Mouse (Mus musculus) forebrain, embryonic 10.5 days (tissue): ENCODE measurements around the gene Cdh1. TPM values are rescaled to one million over a fixed set of nuclear protein-coding genes. Genes with fewer than 3 reads are reported as not detected.
"Not testable (repeated sequence)": the region's sequence is repeated elsewhere in the genome, so short reads cannot be mapped to it uniquely, and the experiment has no call there.

ENCODE experiments used
- DNase-seq: peaks from one replicate; pipeline ENCODE4 v3.0.0-alpha.2; 2017; ENCODE audit warnings: low spot score; ENCODE audit errors: extremely low spot score
- H3K27ac ChIP-seq: fragments of 300-500 bp; sonication (generic); 2 replicates; pipeline ENCODE4 v1.5.1; 2016; ENCODE audit warnings: mild to moderate bottlenecking
- H3K27me3 ChIP-seq: fragments of 300-500 bp; sonication (generic); 2 replicates; pipeline ENCODE4 v1.6.1; 2016; ENCODE audit warnings: mild to moderate bottlenecking; ENCODE audit not compliant: poor library complexity, severe bottlenecking
- H3K36me3 ChIP-seq: fragments of 300-500 bp; sonication (generic); replicated peaks from 2 replicates; pipeline ENCODE4 v1.6.1; 2016; ENCODE audit warnings: mild to moderate bottlenecking, moderate library complexity
- H3K4me1 ChIP-seq: fragments of 300-500 bp; sonication (generic); 2 replicates; pipeline ENCODE4 v1.6.1; 2016
- H3K4me3 ChIP-seq: fragments of 300-500 bp; sonication (generic); 2 replicates; pipeline ENCODE4 v1.5.1; 2016; ENCODE audit warnings: mild to moderate bottlenecking, moderate library complexity
- H3K9me3 ChIP-seq: fragments of 300-500 bp; sonication (generic); 2 replicates; pipeline ENCODE4 v1.6.1; 2016; ENCODE audit warnings: mild to moderate bottlenecking, moderate library complexity
- WGBS: fragments of 180-500 bp; shearing (Covaris S2); methylation state at CpG from one replicate; pipeline ENCODE4 v1.1.7; 2016; 5-methylcytosine and 5-hydroxymethylcytosine counted together
- polyA plus RNA-seq: library from polyadenylated mRNA; unstranded; fragments of >200 nt; fragmentation: Nextera tagmentation; extraction: Ambion mirVana; gene quantifications from 2 replicates; pipeline ENCODE4 v1.2.1, GENCODE M21; 2016

Cdh1 gene
- polyA plus RNA-seq = 7.2 and 8.4 TPM in 2 replicates

DNA sequence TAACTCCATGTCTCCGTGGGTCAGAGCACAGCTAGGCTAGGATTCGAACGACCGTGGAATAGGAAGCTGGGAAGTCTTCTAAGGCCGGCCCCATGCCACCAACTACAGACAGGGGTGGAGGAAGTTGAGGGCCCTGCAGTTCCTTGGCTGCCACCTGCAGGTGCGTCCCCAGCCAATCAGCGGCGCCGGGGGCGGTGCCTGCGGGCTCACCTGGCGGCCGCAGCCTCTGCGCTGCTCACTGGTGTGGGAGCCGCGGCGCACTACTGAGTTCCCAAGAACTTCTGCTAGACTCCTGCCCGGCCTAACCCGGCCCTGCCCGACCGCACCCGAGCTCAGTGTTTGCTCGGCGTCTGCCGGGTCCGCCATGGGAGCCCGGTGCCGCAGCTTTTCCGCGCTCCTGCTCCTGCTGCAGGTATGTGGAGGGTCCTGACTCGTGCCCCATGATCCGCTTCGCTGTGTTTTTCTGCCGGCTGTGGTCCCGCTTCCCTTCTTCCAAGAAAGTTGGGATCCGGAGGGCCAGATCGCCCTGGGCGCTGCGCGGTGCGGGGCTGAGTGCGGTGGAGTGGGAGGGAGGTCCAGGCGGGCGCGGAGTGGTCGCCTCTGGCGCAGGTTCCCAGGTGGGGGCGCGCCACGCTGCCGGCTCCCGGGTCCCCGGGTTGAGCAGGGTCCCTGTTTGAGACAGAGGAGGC is at the start of gene Cdh1:
Gene Cdh1, plus strand, starts transcription at position 221 of the 689 bp plus-strand sequence.
- no peaks in the 10 kb centered on the region for H3K36me3 ChIP-seq
- H3K9me3 ChIP-seq = no peaks in the 10 kb centered on the region
- DNase-seq = peak; percentile 42
- peaks cover 42% of the 10 kb centered on the region for H3K4me1 ChIP-seq
- peaks cover 74% of the 10 kb centered on the region for H3K27me3 ChIP-seq
- H3K4me3 ChIP-seq = peak within 1 kb of the TSS; percentile 67
- peak within 1 kb of the TSS; percentile 71 for H3K27ac ChIP-seq
- under 1% methylated on average over 53 of the region's 53 CpGs for WGBS

DNA sequence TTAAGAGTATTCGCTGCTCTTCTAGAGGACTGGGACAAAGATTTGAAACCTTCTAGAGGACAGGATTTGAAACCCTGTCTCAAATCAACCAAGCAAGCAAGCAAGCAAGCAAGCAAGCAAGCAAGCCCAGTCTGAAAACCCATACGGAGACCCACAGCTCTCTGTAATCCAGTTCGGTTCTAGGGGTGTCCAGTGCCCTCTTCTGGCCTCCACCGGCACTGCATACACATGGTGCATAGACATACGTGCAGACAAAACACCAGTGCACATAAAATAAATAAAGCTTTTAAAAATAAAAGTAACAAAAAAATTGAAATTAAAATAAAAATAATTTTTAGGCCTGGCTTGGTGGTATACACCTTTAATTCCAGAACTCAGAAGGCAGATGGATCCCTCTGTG is 49.1 kb upstream of the Cdh1 start:
- Histone ChIP-seq H3K36me3 (peaks cover 28% of the 10 kb centered on the region), H3K9me3 (peaks cover 11% of the 10 kb centered on the region; the same call in 1 of the 2 replicates), H3K4me3 (no peak overlapping the region), H3K27me3 (no peaks in the 10 kb centered on the region), H3K4me1 (no peaks in the 10 kb centered on the region), H3K27ac (no peak overlapping the region)
- WGBS = 87% methylated on average over 5 of the region's 5 CpGs
- DNase-seq = no peak

DNA sequence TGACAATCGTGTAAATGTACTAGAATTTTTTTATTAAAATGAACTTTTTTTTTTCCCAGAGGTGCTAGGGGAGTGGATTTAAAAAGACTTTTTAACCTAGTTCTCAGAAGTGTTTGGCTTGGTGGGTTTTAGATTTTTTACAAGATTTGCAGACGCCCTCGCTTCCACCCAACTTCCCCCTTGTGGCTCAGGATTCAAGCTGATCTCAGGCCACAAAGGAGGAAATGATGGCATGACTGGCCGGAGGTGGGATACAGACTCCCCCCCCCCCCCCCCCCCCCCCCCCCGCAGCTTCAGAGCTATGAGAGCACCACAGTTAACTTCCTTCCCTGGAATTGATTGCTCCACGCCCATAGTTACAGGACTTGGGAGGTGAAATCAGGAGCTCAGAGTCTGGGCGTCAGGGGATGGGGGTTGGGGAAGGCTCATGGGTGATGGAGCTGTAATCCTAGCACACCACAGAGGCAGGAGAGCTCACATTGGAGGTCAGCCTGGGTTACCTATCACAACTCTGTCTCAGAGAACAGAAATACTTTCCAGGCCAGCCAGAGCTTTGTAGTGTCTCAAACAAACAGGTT is 47.0 kb upstream of the Cdh1 start:
- Histone ChIP-seq H3K27me3 (peaks cover 9% of the 10 kb centered on the region; the same call in 1 of the 2 replicates), H3K36me3 (peaks cover 28% of the 10 kb centered on the region), H3K4me3 (no peak overlapping the region), H3K9me3 (peaks cover 11% of the 10 kb centered on the region; the same call in 1 of the 2 replicates), H3K27ac (no peak overlapping the region), H3K4me1 (peaks cover 7% of the 10 kb centered on the region)
- DNase-seq = no peak
- 82% methylated on average over 6 of the region's 7 CpGs for WGBS

DNA sequence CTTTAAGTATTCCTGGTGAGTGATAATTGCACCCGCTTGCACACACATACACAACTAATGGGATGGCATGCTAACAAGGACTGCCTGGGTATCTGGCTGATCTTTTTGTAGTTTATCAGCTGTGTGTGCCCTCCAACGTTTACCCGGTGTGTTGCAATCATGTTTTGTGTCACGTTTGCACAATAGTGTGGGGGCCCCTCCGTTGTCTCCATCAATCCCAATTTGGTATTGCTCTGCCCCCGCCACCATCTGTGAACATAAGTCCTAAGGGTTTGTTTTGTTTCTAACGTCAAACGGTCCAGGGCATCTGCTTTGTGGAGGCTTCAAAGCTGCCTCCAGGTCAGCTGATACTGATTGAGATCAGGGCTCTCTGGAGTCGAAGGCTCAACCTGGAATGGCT is 43.3 kb upstream of the Cdh1 start:
- no peak for DNase-seq
- Histone ChIP-seq H3K4me1 (peaks cover 10% of the 10 kb centered on the region), H3K27me3 (peaks cover 13% of the 10 kb centered on the region; the same call in 1 of the 2 replicates), H3K36me3 (peaks cover 11% of the 10 kb centered on the region), H3K9me3 (peaks cover 11% of the 10 kb centered on the region; the same call in 1 of the 2 replicates), H3K27ac (no peak overlapping the region), H3K4me3 (no peak overlapping the region)
- WGBS = 78% methylated on average over 9 of the region's 9 CpGs

DNA sequence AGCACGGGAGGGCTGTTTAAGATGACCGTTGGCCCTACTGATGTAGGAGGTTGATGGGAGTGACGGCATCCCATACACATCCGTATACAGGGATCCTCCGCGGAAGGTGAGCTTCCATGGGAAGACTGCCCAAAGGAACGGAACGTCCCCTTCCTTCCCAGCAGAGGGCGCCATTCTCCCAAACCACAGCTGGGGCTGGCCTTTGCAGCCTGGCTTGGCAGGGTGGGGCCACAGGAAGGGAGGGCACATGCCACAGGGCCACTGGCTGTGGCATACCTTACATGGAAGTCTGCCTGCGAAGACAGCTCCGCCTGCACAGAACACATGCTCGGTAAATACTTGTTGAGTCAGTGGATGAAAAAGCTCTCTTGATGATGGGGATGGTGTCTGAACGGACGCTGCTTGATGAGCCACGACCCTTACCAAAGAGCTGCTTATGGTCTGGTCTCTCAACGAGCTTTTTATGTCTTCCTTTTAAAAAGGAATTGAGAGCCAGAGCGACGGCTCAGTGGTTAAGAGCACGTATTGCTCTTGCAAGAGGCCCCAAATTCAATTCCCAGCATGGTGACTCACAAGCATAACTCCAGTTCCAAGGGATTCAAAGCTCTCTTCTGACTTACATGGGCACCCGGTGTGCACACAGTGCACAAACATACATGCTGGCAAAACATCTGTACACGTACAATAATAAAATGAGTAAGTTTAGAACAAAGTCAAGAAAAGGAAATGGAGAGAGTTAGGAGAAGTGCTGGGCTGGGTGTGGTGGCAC is 41.9 kb upstream of the Cdh1 start:
- Histone ChIP-seq H3K9me3 (peaks cover 11% of the 10 kb centered on the region; the same call in 1 of the 2 replicates), H3K27ac (no peak overlapping the region), H3K4me1 (peaks cover 10% of the 10 kb centered on the region), H3K36me3 (peaks cover 4% of the 10 kb centered on the region), H3K27me3 (peaks cover 13% of the 10 kb centered on the region; the same call in 1 of the 2 replicates), H3K4me3 (no peak overlapping the region)
- peak; percentile 59 for DNase-seq
- 31% methylated on average over 21 of the region's 21 CpGs for WGBS

DNA sequence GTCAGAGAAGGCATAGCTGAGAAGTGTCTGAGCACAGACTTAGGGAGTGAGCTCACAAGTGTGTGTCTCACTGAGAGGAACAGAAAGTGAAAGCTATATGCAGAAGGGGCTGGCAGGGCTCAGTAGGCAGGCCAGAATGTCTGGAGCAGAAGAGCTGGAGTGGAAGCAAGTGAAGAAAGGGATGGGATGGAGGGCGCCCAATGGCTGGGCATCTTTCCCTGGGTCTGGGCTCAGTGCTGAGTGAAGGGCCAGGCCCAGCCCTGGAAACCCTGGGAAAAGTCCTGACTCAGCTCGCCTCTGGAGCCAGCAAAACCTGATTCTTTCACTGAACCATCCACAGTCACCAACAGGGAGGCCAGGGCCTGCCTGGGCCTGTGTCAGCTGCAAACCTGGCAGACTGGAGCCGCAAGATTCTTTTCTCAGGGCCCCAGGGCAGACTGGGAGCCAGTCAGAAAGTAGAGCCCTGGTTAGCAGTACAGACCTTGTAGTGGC is 39.4 kb upstream of the Cdh1 start:
- DNase-seq = no peak

DNA sequence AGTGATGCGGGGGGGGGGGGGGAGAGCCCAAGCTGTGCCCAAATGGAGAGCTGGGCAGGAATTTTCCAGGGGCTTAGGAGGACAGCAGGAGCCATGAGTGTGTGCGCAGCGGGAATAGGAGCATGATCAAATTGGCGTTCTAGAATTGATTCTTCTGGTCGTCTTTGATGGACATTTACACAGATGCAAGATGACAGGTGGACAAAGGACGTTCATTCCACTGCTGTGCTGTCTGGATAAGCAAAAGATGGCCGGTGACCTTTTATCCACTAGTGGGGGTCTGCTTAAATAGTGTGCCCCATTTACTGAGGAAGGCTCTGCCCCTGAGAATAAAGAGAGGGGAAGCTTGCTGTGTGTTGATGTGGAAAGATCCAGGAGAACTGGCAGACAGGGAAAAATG is 34.1 kb upstream of the Cdh1 start:
- 55% methylated on average over 7 of the region's 7 CpGs for WGBS
- H3K27me3 ChIP-seq = 0 out of 2 replicates have a peak, but pooled peaks cover 11% of the 10 kb centered on the region
- H3K4me1 ChIP-seq = peaks cover 19% of the 10 kb centered on the region
- no peaks in the 10 kb centered on the region for H3K9me3 ChIP-seq
- 0 out of 2 replicates have a peak overlapping the region, but pooled peaks have one; percentile 20 for H3K27ac ChIP-seq
- no peaks in the 10 kb centered on the region for H3K36me3 ChIP-seq
- H3K4me3 ChIP-seq = no peak overlapping the region
- DNase-seq = no peak

More for the DNA sequence above, 39.4 kb upstream of the Cdh1 start:
- no peaks in the 10 kb centered on the region for H3K36me3 ChIP-seq
- no peak overlapping the region for H3K27ac ChIP-seq
- H3K9me3 ChIP-seq = no peaks in the 10 kb centered on the region
- peaks cover 13% of the 10 kb centered on the region for H3K4me1 ChIP-seq
- H3K27me3 ChIP-seq = peaks cover 13% of the 10 kb centered on the region; the same call in 1 of the 2 replicates
- H3K4me3 ChIP-seq = no peak overlapping the region
- WGBS = 69% methylated on average over 3 of the region's 3 CpGs

DNA sequence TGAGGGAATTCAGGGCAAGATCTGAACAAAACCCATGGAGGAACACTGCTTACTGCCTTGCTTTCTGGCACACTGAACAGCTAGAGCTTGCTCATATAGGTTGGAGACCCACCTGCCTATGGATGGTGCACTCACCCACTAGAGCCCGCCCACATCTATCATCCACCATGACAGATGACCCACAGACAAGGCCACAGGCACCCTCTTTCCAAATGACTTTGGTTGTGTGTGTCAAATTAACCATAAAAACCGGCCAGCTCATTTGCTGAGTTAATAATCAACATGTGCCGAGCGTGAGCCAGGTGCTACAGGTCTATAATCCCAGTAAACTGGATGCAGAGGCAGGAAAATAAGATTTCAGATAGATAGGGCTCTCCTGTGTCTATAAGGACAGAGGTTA is 32.8 kb upstream of the Cdh1 start:
- Histone ChIP-seq H3K27ac (no peak overlapping the region), H3K4me3 (no peak overlapping the region), H3K36me3 (no peaks in the 10 kb centered on the region), H3K27me3 (0 out of 2 replicates have a peak, but pooled peaks cover 11% of the 10 kb centered on the region), H3K4me1 (peaks cover 19% of the 10 kb centered on the region), H3K9me3 (no peaks in the 10 kb centered on the region)
- 92% methylated on average over 4 of the region's 4 CpGs for WGBS
- no peak for DNase-seq

DNA sequence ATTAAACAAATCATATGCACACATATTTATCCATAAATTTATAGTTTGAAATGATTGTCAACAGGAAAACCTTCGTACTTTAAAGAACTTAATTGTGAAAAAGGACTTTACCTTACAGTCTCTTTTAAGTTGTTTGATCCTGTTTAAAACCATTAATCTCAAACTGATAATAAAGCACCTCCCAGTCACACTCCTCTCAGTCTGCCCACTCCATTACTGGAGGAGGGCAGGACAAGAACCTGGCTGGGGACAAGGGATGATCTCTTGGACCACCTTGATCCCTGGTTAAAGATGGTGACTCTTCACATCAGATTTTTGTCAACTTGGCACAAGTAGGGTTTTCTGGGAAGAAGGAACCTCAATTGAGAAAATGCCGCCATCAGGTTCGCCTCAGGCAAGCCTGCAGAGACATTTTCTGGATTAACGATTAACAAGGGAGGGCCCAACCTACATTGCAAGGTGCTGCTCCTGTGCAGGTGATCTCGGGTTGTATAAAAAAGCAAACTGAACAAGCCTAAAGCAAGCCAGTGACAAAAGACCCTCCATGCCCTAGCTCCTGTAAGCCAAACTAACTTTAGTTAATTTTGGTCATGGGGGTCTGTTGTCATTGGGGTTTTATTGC is 31.5 kb upstream of the Cdh1 start:
- Histone ChIP-seq H3K36me3 (no peaks in the 10 kb centered on the region), H3K9me3 (no peaks in the 10 kb centered on the region), H3K27me3 (0 out of 2 replicates have a peak, but pooled peaks cover 11% of the 10 kb centered on the region), H3K4me1 (peaks cover 19% of the 10 kb centered on the region), H3K4me3 (no peak overlapping the region), H3K27ac (no peak overlapping the region)
- 90% methylated on average over 5 of the region's 5 CpGs for WGBS
- no peak for DNase-seq

DNA sequence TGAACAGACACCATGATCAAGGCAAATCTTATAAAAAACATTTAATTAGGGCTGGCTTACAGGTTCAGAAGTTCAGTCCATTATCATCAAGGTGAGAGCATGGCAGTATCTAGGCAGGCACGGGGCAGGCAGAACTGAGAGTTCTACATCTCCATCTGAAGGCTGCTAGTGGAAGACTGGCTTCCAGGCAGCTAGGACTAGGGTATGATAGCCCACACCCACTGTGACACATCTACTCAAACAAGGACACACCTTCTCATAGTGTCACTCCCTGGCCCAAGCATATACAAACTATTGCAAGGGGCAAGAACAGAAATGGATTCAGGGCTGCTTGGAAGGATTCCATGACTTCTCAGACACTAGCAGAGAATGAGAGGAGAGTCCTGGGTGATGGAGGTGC is 31.0 kb upstream of the Cdh1 start:
- peaks cover 20% of the 10 kb centered on the region for H3K4me1 ChIP-seq
- not testable (repeated sequence) for H3K27ac ChIP-seq, DNase-seq, H3K4me3 ChIP-seq, H3K36me3 ChIP-seq, H3K9me3 ChIP-seq
- H3K27me3 ChIP-seq = 0 out of 2 replicates have a peak, but pooled peaks cover 11% of the 10 kb centered on the region
- 90% methylated on average over 1 of the region's 1 CpGs for WGBS

DNA sequence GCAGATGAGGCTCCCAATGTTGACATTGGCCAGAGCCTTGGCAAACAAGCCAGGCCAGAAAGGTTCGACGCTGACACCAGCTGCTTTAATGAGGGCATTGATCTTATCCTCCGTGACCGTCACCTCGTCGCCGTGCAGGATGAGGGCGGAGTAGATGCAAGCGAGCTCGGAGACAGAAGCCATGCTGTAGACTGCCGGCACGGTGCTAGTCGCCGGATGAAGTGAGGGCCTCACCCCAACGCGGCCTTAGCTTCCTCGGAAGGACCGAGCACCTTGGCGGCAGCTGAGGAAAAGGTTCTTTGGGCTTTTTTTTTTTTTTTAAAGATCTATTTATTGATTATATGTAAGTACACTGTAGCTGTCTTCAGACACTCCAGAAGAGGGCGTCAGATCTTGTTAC is 30.0 kb upstream of the Cdh1 start, which contains the start of gene Gm10073:
Gene Gm10073, minus strand, starts transcription at position 294 of the 400 bp plus-strand sequence.
- 65% methylated on average over 20 of the region's 20 CpGs for WGBS
- not testable (repeated sequence) for H3K27ac ChIP-seq, H3K9me3 ChIP-seq, DNase-seq, H3K36me3 ChIP-seq, H3K4me3 ChIP-seq
- Histone ChIP-seq H3K27me3 (0 out of 2 replicates have a peak, but pooled peaks cover 11% of the 10 kb centered on the region), H3K4me1 (peaks cover 21% of the 10 kb centered on the region)

DNA sequence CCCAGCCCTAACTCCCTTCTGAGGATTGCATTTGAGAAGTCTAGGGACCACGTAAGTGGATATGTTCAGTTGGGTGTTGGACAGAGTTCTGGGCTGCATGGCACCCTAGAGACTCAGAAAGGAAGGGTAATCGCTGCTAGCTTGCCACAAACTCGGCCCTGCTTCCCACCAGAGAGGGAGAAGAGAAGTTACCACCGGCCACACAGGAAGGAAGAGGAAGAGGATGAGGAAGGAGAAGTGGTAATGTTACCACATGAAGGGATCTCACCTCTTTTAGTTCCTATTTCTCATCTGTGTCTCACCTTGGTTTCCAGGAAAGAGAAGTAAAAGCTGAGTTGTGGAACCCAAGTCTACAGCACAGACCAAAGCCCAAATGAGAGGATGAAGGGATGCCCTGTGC is 28.9 kb upstream of the Cdh1 start:
- 94% methylated on average over 4 of the region's 4 CpGs for WGBS
- DNase-seq = no peak
- peaks cover 13% of the 10 kb centered on the region for H3K4me1 ChIP-seq
- no peaks in the 10 kb centered on the region for H3K9me3 ChIP-seq
- H3K27ac ChIP-seq = no peak overlapping the region
- H3K36me3 ChIP-seq = no peaks in the 10 kb centered on the region
- 0 out of 2 replicates have a peak, but pooled peaks cover 11% of the 10 kb centered on the region for H3K27me3 ChIP-seq
- no peak overlapping the region for H3K4me3 ChIP-seq
